Mouse (Mus musculus) urinary bladder, adult 18-20 months (tissue): ENCODE measurements around the gene Fnip1.

ENCODE experiments used
- DNase-seq, 2 experiments: peaks; one replicate each; pipeline ENCODE4 v3.0.0; 2022; ENCODE audit warnings: low spot score in 2 of 2, mixed read lengths in 2 of 2

The Fnip1 gene

GRCm38 (mm10) chr11:54456875-54457274, 18.9 kb downstream of the Fnip1 start:
- DNase-seq = no peak

DNA sequence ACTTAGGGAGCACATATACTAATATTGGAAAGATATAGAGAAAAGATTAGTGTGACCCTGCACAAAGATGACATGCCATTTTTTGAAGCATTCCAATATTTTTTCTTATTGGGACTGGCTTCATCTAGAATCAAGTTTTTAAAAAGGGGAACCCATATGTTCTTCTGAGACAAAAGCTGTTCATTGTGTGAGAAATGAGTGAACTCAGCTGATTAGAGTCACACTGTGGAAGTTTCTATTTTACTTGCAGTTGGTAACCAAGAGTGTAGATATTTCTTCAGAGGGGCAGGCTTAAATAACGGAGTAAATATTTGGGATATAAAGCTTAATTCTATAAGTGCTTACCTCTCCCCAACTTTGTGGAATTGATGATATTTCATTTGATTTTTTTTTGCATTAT, 20.2 kb downstream of the Fnip1 start:
- DNase-seq = no peak

- no peak for DNase-seq
Observed at GRCm38 (mm10) chr11:54464557-54465244, 26.7 kb downstream of the Fnip1 start.

GRCm38 (mm10) chr11:54472231-54472630, 34.2 kb downstream of the Fnip1 start:
- no peak for DNase-seq

- no peak for DNase-seq
Observed at GRCm38 (mm10) chr11:54478414-54478813, 40.4 kb downstream of the Fnip1 start.

- DNase-seq = no peak
Observed at GRCm38 (mm10) chr11:54486041-54486440, 48.0 kb downstream of the Fnip1 start.

DNA sequence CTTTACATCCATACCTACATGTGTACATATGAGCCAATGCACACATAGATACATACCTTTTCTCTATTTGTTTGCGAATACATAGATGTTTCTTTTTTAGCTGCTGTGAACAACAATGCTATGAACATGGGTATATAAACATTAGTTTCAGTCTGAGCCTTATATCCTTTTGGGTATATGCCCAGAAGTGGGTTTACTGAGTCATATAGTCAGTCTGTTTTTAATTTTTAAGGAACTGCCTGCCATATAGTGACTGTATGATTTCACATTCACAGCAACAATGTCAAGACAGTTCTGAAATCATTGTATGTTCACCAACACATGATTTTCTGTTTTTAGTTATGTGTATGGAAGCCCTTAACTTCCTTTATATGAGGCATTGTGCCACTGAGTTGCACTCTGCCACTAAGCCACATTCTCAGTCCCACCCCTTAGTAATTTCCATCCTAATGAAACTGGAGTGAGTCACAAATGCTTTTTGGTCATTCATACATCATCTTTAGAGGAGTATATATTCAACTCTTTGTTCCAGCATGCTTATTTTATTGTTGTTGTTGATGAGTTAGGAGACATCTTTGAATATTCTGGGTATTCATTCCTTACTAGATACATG, 54.1 kb downstream of the Fnip1 start:
- DNase-seq = no peak

GRCm38 (mm10) chr11:54492559-54492958, 54.6 kb downstream of the Fnip1 start:
- DNase-seq = no peak

DNA sequence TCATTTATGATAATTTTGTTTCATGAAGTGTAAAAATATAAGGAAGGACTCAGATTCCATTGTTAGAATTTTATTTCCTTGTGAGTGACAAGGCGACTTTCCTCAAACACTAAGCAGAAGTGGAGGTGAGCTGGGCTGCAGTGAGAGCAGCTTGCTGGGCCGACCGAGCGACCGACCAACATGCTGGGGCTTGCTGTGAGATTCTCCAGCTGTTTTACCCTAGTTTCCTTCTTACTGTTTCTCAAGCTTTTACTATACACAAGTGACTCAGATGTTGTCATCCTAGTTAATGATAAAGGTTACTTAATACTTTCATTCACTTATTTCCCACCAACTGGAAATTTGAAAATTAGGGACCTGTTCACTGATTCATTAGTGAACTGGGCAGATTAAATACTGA, 61.8 kb downstream of the Fnip1 start:
- peak; percentile 17 to 49 for DNase-seq

DNA sequence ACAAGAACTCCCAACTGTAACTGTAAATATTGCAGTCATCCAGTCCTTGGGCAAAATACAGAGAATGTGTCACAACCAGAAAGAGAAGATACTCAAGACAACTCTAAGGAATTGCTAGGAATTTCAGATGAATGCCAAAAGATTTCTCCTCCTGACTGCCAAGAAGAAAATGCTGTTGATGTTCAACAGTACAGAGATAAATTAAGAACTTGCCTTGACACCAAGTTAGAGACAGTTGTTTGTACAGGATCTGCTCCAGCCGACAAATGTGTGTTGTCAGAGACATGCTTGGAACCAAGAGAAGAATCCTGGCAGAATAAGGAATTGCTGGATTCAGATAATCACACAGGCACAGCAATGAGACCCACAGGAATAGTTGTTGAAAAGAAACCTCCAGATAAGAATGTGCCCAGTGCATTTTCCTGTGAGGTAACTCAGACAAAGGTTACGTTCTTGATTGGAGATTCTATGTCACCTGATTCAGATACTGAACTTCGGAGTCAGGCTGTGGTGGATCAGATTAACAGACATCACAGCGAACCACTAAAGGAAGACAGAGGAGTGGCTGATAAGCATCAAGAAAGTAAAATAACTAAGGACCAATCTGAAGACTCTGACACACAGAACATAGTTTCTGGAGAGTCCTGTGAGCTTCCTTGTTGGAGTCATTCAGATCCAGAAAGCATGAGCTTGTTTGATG, 64.7 kb downstream of the Fnip1 start:
- DNase-seq = no peak

GRCm38 (mm10) chr11:54513584-54513983, 75.6 kb downstream of the Fnip1 start:
- no peak for DNase-seq

DNA sequence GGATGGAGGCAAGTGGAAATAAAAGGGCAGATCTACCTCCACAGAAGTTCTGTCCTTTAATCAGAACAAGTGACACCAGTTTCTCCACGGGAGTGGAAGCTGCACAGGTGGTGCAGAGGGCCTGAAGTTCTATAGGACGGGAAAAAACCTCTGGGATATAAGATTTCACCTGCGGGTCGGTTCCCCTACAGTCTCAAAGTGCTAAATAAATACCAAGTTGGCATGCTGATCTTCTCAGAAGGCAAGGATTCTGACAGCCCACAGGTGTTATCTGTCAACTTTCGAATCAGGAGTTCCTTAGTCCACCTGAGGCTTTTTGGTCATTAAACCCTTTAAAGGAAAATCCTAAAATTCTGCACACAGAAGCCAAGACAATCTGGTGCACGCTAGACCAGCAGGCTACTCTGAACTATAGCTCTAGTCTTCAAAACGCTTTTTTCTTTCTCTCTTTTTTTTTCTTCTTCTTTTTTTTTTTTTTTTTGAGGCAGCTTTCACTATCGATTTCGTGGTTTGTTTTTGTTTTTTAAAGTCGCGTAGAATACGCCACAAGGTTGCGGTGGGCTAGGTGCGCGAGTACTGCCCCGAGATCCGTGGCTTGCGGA, 84.0 kb downstream of the Fnip1 start:
- peak in 1 of 2 experiments; percentile 10 for DNase-seq

DNA sequence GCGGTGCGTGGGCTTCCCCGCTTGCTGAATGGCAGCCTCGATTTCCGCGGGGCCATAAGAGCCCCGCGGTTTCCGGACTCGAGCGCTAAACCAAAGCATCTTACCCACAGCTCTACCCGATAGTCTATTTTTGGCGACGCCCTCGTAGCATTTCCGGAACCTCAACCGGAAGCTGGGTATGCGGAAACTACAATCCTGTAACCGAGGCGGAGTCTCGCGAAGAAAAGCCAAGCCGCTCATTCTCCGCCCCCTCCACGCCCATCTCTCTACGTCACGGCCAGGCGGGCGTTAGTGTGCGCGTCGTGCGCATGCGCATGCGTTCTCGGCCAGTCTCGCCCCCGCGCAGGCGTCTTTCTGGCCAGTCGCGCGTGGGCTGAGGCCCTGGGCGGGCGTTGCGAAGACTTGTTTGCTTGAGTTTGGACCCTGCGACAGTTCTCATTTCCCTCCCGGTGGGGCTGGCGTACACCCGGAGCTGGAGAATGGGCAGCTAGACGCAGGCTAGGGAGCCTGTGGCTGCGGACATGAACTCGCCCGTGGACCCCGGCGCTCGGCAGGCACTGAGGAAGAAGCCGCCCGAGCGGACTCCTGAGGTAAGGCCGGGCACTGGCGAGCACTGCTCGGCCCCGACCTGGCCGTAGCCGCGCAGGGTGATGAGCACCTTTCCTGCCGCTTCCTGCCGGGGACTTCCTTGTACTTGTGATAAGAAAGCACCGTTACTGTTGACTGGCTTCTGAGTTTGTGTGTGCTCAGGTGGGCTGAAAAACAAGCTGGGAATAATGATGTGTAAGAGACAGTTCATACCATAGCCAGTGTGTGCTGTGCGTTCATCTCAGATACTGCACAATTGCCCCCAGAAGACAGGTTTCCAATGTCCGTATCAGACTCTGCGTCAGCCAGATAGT, 84.8 kb downstream of the Fnip1 start, which contains the start of gene Rapgef6:
TSS of gene Rapgef6 (plus strand) at position 319 of the 902 bp plus-strand sequence.
- DNase-seq = peak; percentile 98 to 99

GRCm38 (mm10) chr11:54523431-54524001, 85.5 kb downstream of the Fnip1 start:
- DNase-seq = no peak

DNA sequence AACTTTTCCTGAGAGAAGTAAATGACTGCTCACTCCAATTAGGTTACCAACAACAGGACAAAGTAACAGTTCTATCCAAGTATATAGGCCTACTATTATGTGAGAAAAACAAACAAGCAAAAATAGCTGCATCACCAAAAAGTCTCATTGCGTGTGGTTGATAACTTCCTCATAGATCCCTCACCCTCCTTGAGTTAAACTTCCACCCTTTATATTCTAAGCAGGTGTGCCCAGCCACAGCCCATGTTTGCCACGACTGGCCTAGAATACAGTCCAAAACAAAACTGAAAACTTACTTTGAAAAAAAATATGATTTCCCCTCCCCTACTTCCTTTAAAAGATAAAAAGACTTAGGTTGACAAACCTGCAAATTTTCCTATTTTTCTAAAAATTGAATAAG, 90.0 kb downstream of the Fnip1 start:
- no peak for DNase-seq

DNA sequence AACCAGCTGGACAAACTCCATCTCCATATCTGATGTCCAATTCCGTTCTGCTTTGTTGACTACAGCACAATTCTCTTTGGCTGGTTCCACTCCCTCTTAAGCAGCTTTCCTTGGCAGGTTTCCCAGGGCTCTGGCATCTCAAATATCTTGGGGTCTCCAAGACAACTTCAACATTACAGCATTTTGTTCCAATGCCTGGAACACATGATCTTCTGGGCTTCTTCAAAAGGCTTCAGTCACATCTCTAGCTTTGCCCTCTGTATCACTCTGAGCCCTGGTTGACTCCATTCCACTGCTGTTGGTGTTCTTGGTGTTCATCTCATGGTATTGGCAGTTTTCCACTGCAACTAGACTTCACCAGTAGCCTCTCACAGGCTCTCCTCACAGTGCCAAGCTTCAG, 92.4 kb downstream of the Fnip1 start:
- DNase-seq = no peak

DNA sequence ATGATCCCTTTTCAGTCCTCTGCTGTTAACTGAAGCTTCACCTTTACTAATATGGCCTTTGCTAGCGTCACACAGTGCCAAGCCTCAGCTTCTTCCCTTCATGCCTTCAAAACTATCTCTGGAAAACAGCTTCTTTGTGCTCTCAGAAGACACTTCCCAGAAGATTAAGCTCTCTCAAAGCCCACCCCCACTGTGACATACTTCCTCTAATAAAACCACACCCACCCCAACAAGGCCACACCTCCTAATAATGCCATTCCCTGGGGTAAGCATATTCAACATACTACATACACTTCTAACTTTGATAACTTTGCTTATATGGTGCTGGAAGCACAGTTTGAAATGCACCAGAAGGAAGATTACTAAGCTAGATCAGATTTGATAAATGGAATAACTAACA, 92.9 kb downstream of the Fnip1 start:
- no peak for DNase-seq

- no peak for DNase-seq
Observed at GRCm38 (mm10) chr11:54533834-54534233, 95.8 kb downstream of the Fnip1 start.

- peak; percentile 52 to 78 for DNase-seq
Observed at GRCm38 (mm10) chr11:54534871-54535270, 96.9 kb downstream of the Fnip1 start.

GRCm38 (mm10) chr11:54539031-54539430, 101.0 kb downstream of the Fnip1 start:
- no peak for DNase-seq

GRCm38 (mm10) chr11:54539486-54539885, 101.5 kb downstream of the Fnip1 start:
- no peak for DNase-seq
